Comparison of ENCODE assay signal across 11 mouse cellular contexts in genomic region chr6:87578247-87578646, GRCm38 (mm10). TPM values are rescaled to one million over a fixed set of nuclear protein-coding genes. Genes with fewer than 3 reads are reported as not detected.
DNase-seq lines count a peak whose midpoint lies in the region; ATAC-seq and TF ChIP-seq lines count a peak whose summit lies in the region.
"Had no signal": no experiment of that assay in that cellular context is flagged by ENCODE, and none has a peak within 500 bp of the region (broad histone marks: within the 10 kb centered on the region; RNA-seq: fewer than 3 reads in every experiment).

No protein-coding gene starts in this region.

- no peak for TF ChIP-seq POLR2A in brain, embryonic 14.5 days (IDR thresholded peaks at IDR 0.05; ENCODE audit: borderline replicate concordance, extremely low read depth, insufficient read depth, insufficient read length, poor library complexity, severe bottlenecking)

- no peak overlapping the region for H3K4me3 ChIP-seq in heart, postnatal 0 days (ENCODE audit: low read depth, low read length)
- no peak overlapping the region for H3K4me3 ChIP-seq in left cerebral cortex, adult 2 months
- H3K4me3 ChIP-seq: lung, embryonic 15.5 days had no signal

- no peaks in the 10 kb centered on the region for H3K27me3 ChIP-seq in heart, postnatal 0 days (ENCODE audit: control insufficient read depth, insufficient read depth, low read length)
- H3K27me3 ChIP-seq: lung, embryonic 15.5 days had no signal

- 28% methylated on average over 9 of the region's 9 CpGs for WGBS in heart, postnatal 0 days

- TF ChIP-seq CTCF in heart, postnatal 0 days (IDR thresholded peaks at IDR 0.05; ENCODE audit: low read depth) = peak; percentile 43; the same call in 1 of the 2 replicates
- TF ChIP-seq CTCF in left cerebral cortex, adult 2 months (IDR thresholded peaks at IDR 0.05) = peak; percentile 31
- TF ChIP-seq CTCF in brain, embryonic 14.5 days (IDR thresholded peaks at IDR 0.05; ENCODE audit: borderline replicate concordance, extremely low read depth, insufficient read depth, insufficient read length) = peak; percentile 49; the same call in 1 of the 2 replicates

- H3K27ac ChIP-seq in heart, postnatal 0 days (ENCODE audit: low read depth) = no peak overlapping the region
- no peak overlapping the region for H3K27ac ChIP-seq in left cerebral cortex, adult 2 months
- H3K27ac ChIP-seq: lung, embryonic 15.5 days had no signal

- H3K9ac ChIP-seq in heart, postnatal 0 days (replicated peaks; ENCODE audit: low read depth, low read length) = no peak overlapping the region
- H3K9ac ChIP-seq: lung, embryonic 15.5 days had no signal

- peaks cover 9% of the 10 kb centered on the region for H3K4me1 ChIP-seq in heart, postnatal 0 days (ENCODE audit: control insufficient read depth, insufficient read depth)

- no peak overlapping the region for H3K4me2 ChIP-seq in heart, postnatal 0 days (ENCODE audit: low read depth, low read length)
- H3K4me2 ChIP-seq: heart, embryonic 11.5 days; lung, embryonic 15.5 days had no signal

- no peaks in the 10 kb centered on the region for H3K36me3 ChIP-seq in heart, postnatal 0 days (replicated peaks; ENCODE audit: control insufficient read depth, insufficient read depth, low read length)
- H3K36me3 ChIP-seq: lung, embryonic 15.5 days had no signal

- intact Hi-C loops in left cerebral cortex, adult 2 months (cut with DNase I) = no loop called here
- intact Hi-C loops in left cerebral cortex, postnatal 10 days (cut with DNase I) = no loop called here

- TF ChIP-seq EP300 in heart, postnatal 0 days (IDR thresholded peaks at IDR 0.05; ENCODE audit: low read depth) = no peak

- no peaks in the 10 kb centered on the region for H3K9me3 ChIP-seq in heart, postnatal 0 days (replicated peaks; ENCODE audit: control insufficient read depth, low read length)
- H3K9me3 ChIP-seq: lung, embryonic 15.5 days had no signal

- DNase-seq in heart, postnatal 0 days (ENCODE audit: low spot score) = peak; percentile 24
- no peak for DNase-seq in heart, adult 18-20 months
- DNase-seq in left cerebral cortex, adult 2 months (ENCODE audit: extremely low spot score in 1 of 2, low spot score in 2 of 2) = no peak
- no peak for DNase-seq in left cerebral cortex, postnatal 10 days (ENCODE audit: extremely low spot score in 1 of 2, low spot score in 2 of 2)
- peak; percentile 45 for DNase-seq in ES-CJ7 (ENCODE audit: low read depth, low spot score)
- peak; percentile 55 for DNase-seq in brain, embryonic 14.5 days (ENCODE audit: low read depth)
- no peak for DNase-seq in adipocyte (ENCODE audit: low spot score)
- DNase-seq: adrenal gland, adult 2 months; cerebellum, adult 9-11 months had no signal

- ATAC-seq in heart, postnatal 0 days (ENCODE audit: insufficient read depth, low read depth) = no peak

RNA-seq across cellular contexts. Expression of gene Prokr1, which starts 12.3 kb away (rescaled TPM):
- total RNA-seq in heart, postnatal 0 days (2014; rRNA removed; ENCODE audit: low replicate concordance) = 1.7 and 2.2 TPM in 2 replicates
- polyA plus RNA-seq in heart, postnatal 0 days (2015; fragmentation: Nextera tagmentation; extraction: Ambion mirVana) = 0.11 and 0.25 TPM in 2 replicates
- under 1 TPM; 0.46 to 0.69 TPM for total RNA-seq in heart, adult 18-20 months (2021)
- under 1 TPM; 0.18 to 0.33 TPM for total RNA-seq in left cerebral cortex, adult 2 months (2021)
- 1 to 10 TPM in 1 of 2 experiments, under 1 TPM in 1; 0.39 to 1.2 TPM for total RNA-seq in left cerebral cortex, postnatal 10 days (2021)
- 2.4 TPM in 2 replicates for polyA plus RNA-seq in brain, embryonic 14.5 days (2012; rRNA removed)

RNA-seq across cellular contexts. Expression of gene Arhgap25, which starts 45.2 kb away (rescaled TPM):
- total RNA-seq in heart, postnatal 0 days (2014; rRNA removed; ENCODE audit: low replicate concordance) = 1.6 and 3.2 TPM in 2 replicates
- polyA plus RNA-seq in heart, postnatal 0 days (2015; fragmentation: Nextera tagmentation; extraction: Ambion mirVana) = 3.2 TPM in 2 replicates
- total RNA-seq in heart, adult 18-20 months (2021) = 1 to 10 TPM; 4.5 to 4.7 TPM
- total RNA-seq in left cerebral cortex, adult 2 months (2021) = 1 to 10 TPM; 8.5 to 9.6 TPM
- total RNA-seq in left cerebral cortex, postnatal 10 days (2021) = 1 to 10 TPM; 6.1 to 6.4 TPM
- polyA plus RNA-seq in brain, embryonic 14.5 days (2012; rRNA removed) = 0.85 and 1.4 TPM in 2 replicates

Comparison
In these comparisons a context has a peak if more than half of its experiments do, and no peak if none do; other contexts are left out.
1. DNase-seq: peak in heart, postnatal 0 days (single experiment), ES-CJ7 (single experiment) and brain, embryonic 14.5 days (single experiment); none in heart, adult 18-20 months (0 of 2), left cerebral cortex, adult 2 months (0 of 2), left cerebral cortex, postnatal 10 days (0 of 2) and adipocyte (single experiment).
2. Peak in every context shown above with its lines, with median percentiles within 50 percentile points of each other: CTCF ChIP-seq.